Mouse (Mus musculus): ENCODE data around the gene Cherp.

Cherp gene

GRCm38 (mm10) chr8:72418073-72418472 is 57.0 kb downstream of the Cherp start:
- DNase-seq (ENCODE audit: low read depth, low spot score): no peak

- no peak for DNase-seq (ENCODE audit: low read depth, low spot score)
These were observed 59.8 kb downstream of the Cherp start for GRCm38 (mm10) chr8:72415252-72415651.

- peak; percentile 88 for DNase-seq (ENCODE audit: low read depth, low spot score)
These were observed 61.2 kb downstream of the Cherp start for GRCm38 (mm10) chr8:72413839-72414238.

All from c-Kit-negative CD71-positive TER-119-positive erythroid progenitor cells, embryonic 14.5 days (primary cell).